Mouse (Mus musculus): ENCODE measurements around the gene Rnaseh2c. TPM values are rescaled to one million over a fixed set of nuclear protein-coding genes. Genes with fewer than 3 reads are reported as not detected.
A peak's percentile ranks its signal among the peaks of the same experiment; 100 is the strongest.

Gene Rnaseh2c
- total RNA-seq, 2 experiments from 2014 or later: 83.1 to 98.5 TPM

DNA sequence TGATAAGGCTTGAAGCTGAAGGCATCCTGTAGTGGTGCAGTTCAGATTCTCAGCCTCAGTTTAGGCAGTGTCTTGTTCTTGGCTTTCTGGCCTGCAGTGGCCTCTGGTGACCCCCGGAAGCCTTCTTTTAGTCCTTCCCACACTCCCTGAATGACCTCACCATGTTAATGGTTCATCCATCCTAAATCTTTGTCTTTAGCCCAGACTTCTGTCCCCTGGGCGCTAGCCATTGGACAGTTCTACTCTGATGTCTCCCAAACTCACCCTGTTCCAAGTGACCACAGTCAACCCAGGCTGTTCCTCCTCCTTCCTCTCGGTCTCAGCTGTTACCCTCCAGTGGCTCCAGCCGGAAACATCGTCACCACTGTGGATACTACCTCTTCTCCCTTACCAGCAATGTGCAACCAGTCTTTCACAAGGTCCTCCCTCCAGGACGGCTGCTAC is 47.6 kb downstream of the Rnaseh2c start:
- intact Hi-C loops (cut with DNase I): no loop called here
- DNase-seq (ENCODE audit: low spot score in 2 of 2): peak in 1 of 2 experiments; percentile 34

DNA sequence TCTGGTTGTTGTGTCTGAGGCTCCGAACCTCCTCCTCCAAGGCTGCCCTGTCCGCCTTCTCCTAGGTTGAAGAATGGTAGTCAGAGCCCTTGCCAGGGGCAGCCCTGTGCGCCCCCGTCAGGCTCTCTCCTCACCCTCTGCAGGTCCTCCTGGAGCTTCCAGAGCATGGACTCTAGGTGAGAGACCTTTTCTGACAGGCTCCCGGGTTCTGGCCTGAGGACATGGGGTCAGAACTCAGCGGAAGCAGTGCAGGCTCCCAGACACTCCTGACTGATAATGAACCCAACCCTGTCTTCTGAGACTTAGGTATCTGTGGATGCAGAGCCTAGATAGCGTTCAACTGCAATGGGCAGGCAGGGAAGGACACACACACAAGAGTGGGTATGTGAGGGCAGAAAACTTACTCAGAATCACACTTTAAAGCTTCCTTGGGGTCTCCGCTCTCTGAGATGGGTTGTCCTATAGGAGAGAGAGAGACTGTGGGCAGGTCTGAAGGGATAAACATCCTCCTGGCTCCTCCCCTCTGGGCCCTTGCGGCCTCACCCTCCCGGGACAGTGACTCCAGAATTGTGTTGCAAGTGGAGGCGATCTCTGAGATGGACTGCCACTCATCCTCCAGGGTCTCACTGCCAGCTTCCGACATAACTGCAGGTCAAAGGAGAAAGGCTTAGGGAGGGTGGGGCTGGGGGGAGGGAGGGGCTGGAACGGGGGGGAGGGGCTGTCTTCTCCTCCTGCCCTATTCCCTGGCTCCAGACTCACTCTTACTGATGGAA is 50.0 kb downstream of the Rnaseh2c start:
- intact Hi-C loops (cut with DNase I): no loop called here
- no peak for DNase-seq (ENCODE audit: low spot score in 2 of 2)

DNA sequence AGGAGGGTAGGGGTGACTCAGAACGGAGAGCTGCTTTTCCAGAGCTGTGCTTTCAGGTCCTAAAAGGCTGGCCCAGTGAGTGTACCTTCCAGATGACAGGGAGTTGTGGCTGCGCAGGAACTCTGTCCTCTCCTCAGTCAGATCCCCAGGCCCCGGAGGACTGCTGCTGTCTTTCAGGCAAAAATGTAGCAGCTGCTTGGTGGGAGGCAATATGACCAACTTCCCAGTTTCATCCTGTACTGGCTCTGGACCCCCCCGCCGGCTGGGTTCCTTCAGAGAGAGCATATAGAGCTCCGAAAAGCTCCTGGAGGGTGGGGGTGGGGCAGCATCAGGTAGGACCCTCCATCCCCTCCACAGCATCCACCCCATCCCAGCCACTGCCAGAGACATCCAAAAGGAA is 50.9 kb downstream of the Rnaseh2c start:
- intact Hi-C loops (cut with DNase I): no loop called here
- peak in 1 of 2 experiments; percentile 41 for DNase-seq (ENCODE audit: low spot score in 2 of 2)

DNA sequence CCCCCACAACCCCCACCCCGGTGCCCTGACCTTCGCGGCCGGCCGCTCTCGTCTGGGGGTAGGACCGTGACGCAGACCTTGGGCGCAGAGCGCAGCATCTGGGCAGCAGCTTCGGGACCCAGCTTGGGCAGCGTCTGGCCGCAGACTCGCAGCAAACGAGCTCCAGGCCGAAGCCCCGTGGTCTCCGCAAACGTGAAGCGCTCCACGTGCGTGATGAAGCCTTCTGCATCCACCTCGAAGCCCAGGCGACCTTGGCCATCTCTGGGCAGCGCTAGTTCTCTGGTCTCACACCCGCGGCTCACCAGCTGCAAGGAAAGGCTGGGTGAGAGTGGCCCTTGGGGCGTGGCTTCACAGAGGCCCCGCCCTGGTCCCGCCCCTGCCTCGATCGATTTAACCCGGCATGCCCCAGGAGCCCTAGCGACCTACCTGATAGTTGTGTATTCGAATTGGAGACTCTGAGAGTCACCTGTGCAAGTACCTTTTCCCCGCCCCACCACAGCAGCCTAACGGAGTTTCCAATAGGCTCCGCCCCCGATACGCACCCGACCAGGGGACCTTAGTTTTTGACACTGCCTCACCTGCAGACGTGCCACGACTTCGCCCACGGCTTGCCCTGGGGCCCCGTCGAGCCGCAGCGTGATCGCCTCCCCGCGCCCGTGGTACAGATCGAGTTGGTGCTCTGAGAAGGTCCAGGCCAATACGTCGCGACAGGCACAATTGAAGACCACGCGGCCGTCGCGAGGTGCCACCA is 52.5 kb downstream of the Rnaseh2c start:
- intact Hi-C loops (cut with DNase I): no loop called here
- DNase-seq (ENCODE audit: low spot score in 2 of 2): no peak

DNA sequence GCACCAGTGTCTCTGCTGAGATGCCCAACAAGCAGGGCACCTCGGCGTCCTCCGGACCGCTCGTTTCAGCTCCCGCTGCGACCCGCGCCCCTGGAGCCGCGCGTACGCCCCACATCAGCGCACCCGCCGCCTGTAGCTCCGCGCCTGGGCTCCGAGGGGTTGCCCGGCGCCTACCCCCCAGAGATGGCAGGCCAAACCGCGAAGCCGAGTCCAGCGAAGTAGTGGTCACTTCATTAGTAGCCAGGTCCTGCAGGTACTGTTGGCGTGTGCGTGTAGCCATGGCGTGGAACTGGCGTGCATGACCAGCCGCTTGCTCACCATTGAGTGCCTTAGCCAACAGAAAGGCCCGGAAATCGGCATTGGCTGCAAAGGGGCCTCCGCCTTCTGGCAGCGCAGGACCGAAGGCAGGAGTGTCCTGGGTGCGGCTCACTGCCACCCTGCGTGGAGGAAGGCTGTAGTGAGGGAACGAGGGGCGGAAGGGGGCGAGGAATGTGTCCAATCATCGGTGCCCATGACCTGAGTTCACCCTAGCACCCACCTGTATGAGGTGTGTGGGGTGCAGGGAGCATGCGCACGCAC is 53.1 kb downstream of the Rnaseh2c start:
- intact Hi-C loops (cut with DNase I): no loop called here
- no peak for DNase-seq (ENCODE audit: low spot score in 2 of 2)

Other genes starting within 250 kb of the Rnaseh2c start
- gene Eif1ad, start 235.1 kb upstream of the Rnaseh2c start, total RNA-seq (2021): 10 to 100 TPM; 24.3 to 24.5 TPM
- gene Banf1, start 234.7 kb upstream of the Rnaseh2c start, total RNA-seq (2021): 10 to 100 TPM; 91.6 to 99.4 TPM
- 10 to 100 TPM; 84.0 to 85.4 TPM for gene Sart1, start 213.2 kb upstream of the Rnaseh2c start, total RNA-seq (2021)
- under 1 TPM in 1 of 2 experiments, not detected in 1; 0.29 TPM for gene Tsga10ip, start 199.3 kb upstream of the Rnaseh2c start, total RNA-seq (2021)
- gene Drap1, start 176.9 kb upstream of the Rnaseh2c start, total RNA-seq (2021): 100 to 1,000 TPM; 168 to 192 TPM
- gene AI837181, start 176.7 kb upstream of the Rnaseh2c start, total RNA-seq (2021): 10 to 100 TPM; 60.8 to 63.3 TPM
- not detected for gene Fosl1, start 154.3 kb upstream of the Rnaseh2c start, total RNA-seq (2021)
- gene Ccdc85b, start 144.0 kb upstream of the Rnaseh2c start, total RNA-seq (2021): 10 to 100 TPM; 25.8 to 26.3 TPM
- gene Fibp, start 141.3 kb upstream of the Rnaseh2c start, total RNA-seq (2021): 10 to 100 TPM; 82.9 to 86.6 TPM
- gene Ctsw, start 133.4 kb upstream of the Rnaseh2c start, total RNA-seq (2021): 1 to 10 TPM; 2.2 to 2.7 TPM
- 10 to 100 TPM; 14.5 to 15.9 TPM for gene Efemp2, start 127.9 kb upstream of the Rnaseh2c start, total RNA-seq (2021)
- gene Mus81, start 113.5 kb upstream of the Rnaseh2c start, total RNA-seq (2021): 10 to 100 TPM; 33.7 to 37.0 TPM
- gene Cfl1, start 111.4 kb upstream of the Rnaseh2c start, total RNA-seq (2021): 1,000 to 10,000 TPM; 1,767 to 1,844 TPM
- gene 1700020D05Rik, start 98.1 kb upstream of the Rnaseh2c start, total RNA-seq (2021): 1 to 10 TPM; 5.9 to 6.0 TPM
- gene Snx32, start 91.3 kb upstream of the Rnaseh2c start, total RNA-seq (2021): 10 to 100 TPM; 78.7 to 83.6 TPM
- not detected for gene Ovol1, start 41.2 kb upstream of the Rnaseh2c start, total RNA-seq (2021)
- gene Ap5b1, start 33.8 kb upstream of the Rnaseh2c start, total RNA-seq (2021): 1 to 10 TPM; 7.4 to 8.2 TPM
- 10 to 100 TPM; 76.1 to 81.7 TPM for gene Kat5, start 8.4 kb downstream of the Rnaseh2c start, total RNA-seq (2021)
- 10 to 100 TPM; 22.0 to 23.9 TPM for gene Rela, start 35.6 kb downstream of the Rnaseh2c start, total RNA-seq (2021)
- gene Sipa1, start 61.8 kb downstream of the Rnaseh2c start, total RNA-seq (2021): 10 to 100 TPM; 23.9 to 24.4 TPM
- gene Map3k11, start 86.9 kb downstream of the Rnaseh2c start, total RNA-seq (2021): 10 to 100 TPM; 12.6 to 15.9 TPM
- 10 to 100 TPM; 63.6 to 65.1 TPM for gene Pcnx3, start 87.0 kb downstream of the Rnaseh2c start, total RNA-seq (2021)
- gene Kcnk7, start 102.5 kb downstream of the Rnaseh2c start, total RNA-seq (2021): not detected
- gene Ehbp1l1, start 124.4 kb downstream of the Rnaseh2c start, total RNA-seq (2021): 10 to 100 TPM; 36.6 to 37.7 TPM
- gene Fam89b, start 127.8 kb downstream of the Rnaseh2c start, total RNA-seq (2021): 10 to 100 TPM; 38.7 to 39.2 TPM
- 10 to 100 TPM; 26.6 to 29.0 TPM for gene Ltbp3, start 139.0 kb downstream of the Rnaseh2c start, total RNA-seq (2021)
- 10 to 100 TPM; 77.7 to 79.5 TPM for gene Scyl1, start 169.5 kb downstream of the Rnaseh2c start, total RNA-seq (2021)